Mouse (Mus musculus) liver, postnatal 0 days (tissue): ENCODE results near the gene Asb7. TPM values are rescaled to one million over a fixed set of nuclear protein-coding genes. Genes with fewer than 3 reads are reported as not detected.

Experiments used
- ATAC-seq: fragments of 200-750 bp; cut with Nextera tagmentation; 2 replicates; pipeline ENCODE4 v1.8.0; 2017; ENCODE audit warnings: mild to moderate bottlenecking, moderate library complexity
- DNase-seq: peaks from one replicate; pipeline ENCODE4 v3.0.0-alpha.2; 2016
- H3K27ac ChIP-seq: fragments of 300-500 bp; sonication (generic); 2 replicates; pipeline ENCODE4 v1.5.1; 2014; ENCODE audit warnings: antibody characterized with exemption, moderate library complexity, mild to moderate bottlenecking, low read depth
- H3K27me3 ChIP-seq: fragments of 300-500 bp; sonication (generic); 2 replicates; pipeline ENCODE4 v1.6.1; 2014; ENCODE audit warnings: low read length, control low read depth, mixed read lengths; ENCODE audit not compliant: insufficient read depth
- H3K36me3 ChIP-seq: fragments of 300-500 bp; sonication (generic); replicated peaks from 2 replicates; pipeline ENCODE4 v1.6.1; 2014; ENCODE audit warnings: mild to moderate bottlenecking, control low read depth, low read length, moderate library complexity, mixed read lengths; ENCODE audit not compliant: insufficient read depth
- H3K4me1 ChIP-seq: fragments of 300-500 bp; sonication (generic); 2 replicates; pipeline ENCODE4 v1.6.1; 2014; ENCODE audit warnings: antibody characterized with exemption, mild to moderate bottlenecking, control low read depth; ENCODE audit not compliant: insufficient read depth
- H3K4me2 ChIP-seq: fragments of 300-500 bp; sonication (generic); 2 replicates; pipeline ENCODE4 v1.6.1; 2014; ENCODE audit warnings: low read depth, mild to moderate bottlenecking, low read length, moderate library complexity, mixed read lengths
- H3K4me3 ChIP-seq: fragments of 300-500 bp; sonication (generic); 2 replicates; pipeline ENCODE4 v1.5.1; 2014; ENCODE audit warnings: low read depth, low read length
- H3K9ac ChIP-seq: fragments of 300-500 bp; sonication (generic); replicated peaks from 2 replicates; pipeline ENCODE4 v1.6.1; 2014; ENCODE audit warnings: mild to moderate bottlenecking, moderate library complexity
- H3K9me3 ChIP-seq: fragments of 300-500 bp; sonication (generic); 2 replicates; pipeline ENCODE4 v1.6.1; 2016; ENCODE audit warnings: mild to moderate bottlenecking, control low read depth, low read length, mixed read lengths
- CTCF ChIP-seq: sonication (generic); IDR thresholded peaks from 2 replicates; pipeline ENCODE4 v1.5.1; 2016; ENCODE audit warnings: antibody characterized with exemption, low read depth
- EP300 ChIP-seq: IDR thresholded peaks from 2 replicates; pipeline ENCODE4 v1.6.1; 2016; ENCODE audit warnings: antibody characterized with exemption, low read depth, mild to moderate bottlenecking
- WGBS: fragments of 180-500 bp; shearing (Covaris S2); extraction: QIAGEN DNeasy Blood & Tissue Kit; methylation state at CpG from one replicate; pipeline ENCODE4 v1.1.7; 2014; ENCODE audit not compliant: insufficient replicate concordance; 5-methylcytosine and 5-hydroxymethylcytosine counted together
- polyA plus RNA-seq: library from polyadenylated mRNA; unstranded; fragments of >200 nt; fragmentation: Nextera tagmentation; extraction: Ambion mirVana; gene quantifications from 2 replicates; pipeline ENCODE4 v1.2.1, GENCODE M21; 2015

Gene Asb7
- polyA plus RNA-seq, 1 experiment from 2014 or later: 3.5 TPM

DNA sequence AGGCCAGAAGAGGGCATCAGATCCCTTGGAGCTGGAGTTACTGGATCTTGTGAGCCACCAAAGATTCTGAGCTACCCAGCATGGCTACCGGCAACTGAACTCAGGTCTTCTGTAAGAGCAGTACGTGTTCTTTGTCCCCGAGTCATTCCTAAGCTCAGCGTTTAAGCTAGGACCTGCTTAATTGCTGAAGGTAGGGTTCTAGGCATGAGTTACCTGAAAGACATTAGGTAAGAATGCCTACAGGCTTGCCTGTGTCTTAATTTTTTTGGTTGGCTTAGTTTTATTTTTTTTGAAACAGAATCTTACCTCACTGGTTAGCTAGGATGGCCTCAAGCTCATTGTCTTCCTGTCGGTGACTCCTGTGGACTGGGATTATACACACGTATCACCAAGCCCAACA is 38.7 kb upstream of the Asb7 start:
- TF ChIP-seq CTCF (no peak), EP300 (no peak)

DNA sequence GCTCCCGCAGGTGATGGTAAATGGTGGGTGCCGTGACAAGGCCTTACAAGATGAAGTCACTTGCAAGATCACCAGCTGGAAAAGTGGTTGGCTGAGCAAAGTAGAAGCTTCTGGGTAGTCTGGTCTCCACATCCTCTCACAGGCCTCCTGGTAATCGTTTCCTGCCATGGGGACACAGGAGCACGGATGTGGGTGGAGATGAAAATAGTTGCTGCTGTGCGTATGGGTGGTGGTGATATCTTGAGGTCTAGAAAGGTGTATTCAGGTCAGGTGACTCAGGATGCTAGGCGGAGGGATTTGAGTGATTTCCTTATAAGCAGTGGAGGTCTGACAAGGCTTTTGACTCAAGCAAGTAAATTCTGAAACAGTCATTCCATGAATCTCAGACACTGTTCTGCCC is 35.6 kb upstream of the Asb7 start:
- no peak for DNase-seq
- no peak overlapping the region for H3K4me2 ChIP-seq
- H3K36me3 ChIP-seq: no peaks in the 10 kb centered on the region
- WGBS: 75% methylated on average over 6 of the region's 6 CpGs
- H3K9ac ChIP-seq: no peak overlapping the region
- no peak for ATAC-seq
- H3K27me3 ChIP-seq: no peaks in the 10 kb centered on the region
- no peaks in the 10 kb centered on the region for H3K9me3 ChIP-seq
- H3K4me3 ChIP-seq: no peak overlapping the region
- TF ChIP-seq CTCF (no peak), EP300 (no peak)
- H3K4me1 ChIP-seq: no peaks in the 10 kb centered on the region
- no peak overlapping the region for H3K27ac ChIP-seq

More for the DNA sequence above, 38.7 kb upstream of the Asb7 start:
- Histone ChIP-seq H3K4me3 (no peak overlapping the region), H3K36me3 (no peaks in the 10 kb centered on the region), H3K9me3 (no peaks in the 10 kb centered on the region), H3K27ac (no peak overlapping the region), H3K4me1 (no peaks in the 10 kb centered on the region), H3K4me2 (no peak overlapping the region), H3K9ac (no peak overlapping the region), H3K27me3 (no peaks in the 10 kb centered on the region)
- no peak for ATAC-seq
- no peak for DNase-seq
- WGBS: 89% methylated on average over 6 of the region's 6 CpGs

DNA sequence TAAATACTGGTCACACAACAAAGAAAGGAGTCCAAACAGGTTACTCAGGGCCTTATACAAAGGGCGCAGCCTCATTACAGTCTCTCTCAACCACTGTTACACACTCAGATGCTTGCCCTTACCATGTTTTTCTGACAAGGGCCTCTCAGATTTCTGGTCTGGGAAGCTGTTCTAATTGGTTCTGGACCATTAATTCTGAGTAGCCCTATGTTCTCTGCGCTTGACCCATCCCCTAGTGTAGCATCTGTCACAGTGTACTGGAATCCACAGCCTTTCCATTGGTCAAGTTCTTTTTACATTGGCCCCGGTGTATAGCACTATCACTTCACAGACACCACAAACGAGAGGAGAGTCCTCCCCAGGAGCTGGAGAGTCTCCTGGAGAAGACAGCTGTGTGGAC is 35.1 kb upstream of the Asb7 start:
- H3K9me3 ChIP-seq: no peaks in the 10 kb centered on the region
- H3K4me2 ChIP-seq: no peak overlapping the region
- no peak for DNase-seq
- no peak overlapping the region for H3K9ac ChIP-seq
- H3K4me3 ChIP-seq: no peak overlapping the region
- ATAC-seq: no peak
- H3K36me3 ChIP-seq: no peaks in the 10 kb centered on the region
- H3K27ac ChIP-seq: no peak overlapping the region
- TF ChIP-seq CTCF (no peak), EP300 (no peak)
- no peaks in the 10 kb centered on the region for H3K27me3 ChIP-seq
- no peaks in the 10 kb centered on the region for H3K4me1 ChIP-seq
- 84% methylated on average over 4 of the region's 4 CpGs for WGBS

DNA sequence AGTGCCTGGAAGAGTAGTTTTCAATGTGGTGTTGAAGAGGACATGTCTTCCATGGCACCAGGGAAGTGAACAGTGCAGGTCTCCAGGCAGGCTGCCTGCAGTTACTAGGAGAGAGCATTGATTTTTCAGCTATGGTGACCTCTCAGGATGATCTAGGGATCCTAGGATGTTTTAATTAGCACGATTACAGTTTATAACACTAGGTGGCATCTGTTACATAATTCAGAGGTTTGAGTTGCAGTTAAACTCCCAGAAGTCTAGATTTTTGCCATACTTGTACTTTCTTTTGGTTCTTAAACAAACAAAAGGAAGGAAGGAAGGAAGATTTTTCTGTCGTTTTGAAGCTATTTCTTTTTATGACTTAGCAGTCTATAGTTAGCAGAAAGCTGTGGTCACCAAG is 21.8 kb upstream of the Asb7 start:
- ATAC-seq: no peak
- WGBS: 37% methylated on average over 2 of the region's 2 CpGs
- DNase-seq: no peak
- H3K4me1 ChIP-seq: no peaks in the 10 kb centered on the region
- no peak overlapping the region for H3K9ac ChIP-seq
- H3K4me3 ChIP-seq: no peak overlapping the region
- H3K9me3 ChIP-seq: no peaks in the 10 kb centered on the region
- H3K27ac ChIP-seq: no peak overlapping the region
- H3K4me2 ChIP-seq: no peak overlapping the region
- H3K36me3 ChIP-seq: peaks cover 24% of the 10 kb centered on the region
- no peaks in the 10 kb centered on the region for H3K27me3 ChIP-seq
- TF ChIP-seq CTCF: peak; percentile 33
- TF ChIP-seq EP300: no peak

DNA sequence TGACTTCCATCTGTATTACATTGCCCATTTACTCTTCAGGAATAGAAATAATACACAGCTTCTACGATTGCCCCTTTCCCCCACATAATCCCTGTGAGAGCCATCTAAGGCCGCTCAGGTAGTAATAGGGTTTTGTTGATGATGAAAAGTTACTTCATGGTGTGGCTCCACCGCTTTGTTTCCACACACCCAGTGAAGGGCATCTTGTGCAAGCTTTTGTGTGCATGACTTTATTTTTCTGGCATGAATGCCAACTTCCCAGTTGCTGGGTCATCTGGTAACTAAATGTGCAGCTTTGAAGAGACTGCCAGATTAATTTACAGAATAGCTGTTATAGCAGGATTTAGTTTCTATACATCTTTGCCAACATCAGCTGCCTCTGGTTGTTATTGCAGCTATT is 15.2 kb upstream of the Asb7 start:
- ATAC-seq (peak; percentile 50), DNase-seq (peak; percentile 23)
- Histone ChIP-seq H3K27ac (no peak overlapping the region), H3K27me3 (no peaks in the 10 kb centered on the region), H3K36me3 (peaks cover 10% of the 10 kb centered on the region), H3K4me3 (no peak overlapping the region), H3K9me3 (no peaks in the 10 kb centered on the region), H3K4me2 (no peak overlapping the region), H3K4me1 (no peaks in the 10 kb centered on the region), H3K9ac (no peak overlapping the region)
- WGBS: 74% methylated on average over 3 of the region's 3 CpGs
- TF ChIP-seq EP300: no peak
- no peak for TF ChIP-seq CTCF

GRCm38 (mm10) chr7:66702721-66703120 is 13.3 kb upstream of the Asb7 start:
- Histone ChIP-seq H3K4me1 (no peaks in the 10 kb centered on the region), H3K4me3 (no peak overlapping the region), H3K9me3 (no peaks in the 10 kb centered on the region), H3K27me3 (no peaks in the 10 kb centered on the region), H3K27ac (no peak overlapping the region), H3K4me2 (no peak overlapping the region), H3K36me3 (no peaks in the 10 kb centered on the region), H3K9ac (no peak overlapping the region)
- DNase-seq (no peak), ATAC-seq (no peak)
- TF ChIP-seq EP300 (no peak), CTCF (no peak)
- 77% methylated on average over 7 of the region's 7 CpGs for WGBS

- 37% methylated on average over 7 of the region's 7 CpGs for WGBS
- Histone ChIP-seq H3K27me3 (no peaks in the 10 kb centered on the region), H3K27ac (no peak overlapping the region), H3K36me3 (no peaks in the 10 kb centered on the region), H3K4me2 (no peak overlapping the region), H3K9me3 (no peaks in the 10 kb centered on the region), H3K4me1 (peaks cover 3% of the 10 kb centered on the region), H3K4me3 (no peak overlapping the region), H3K9ac (no peak overlapping the region)
- no peak for TF ChIP-seq CTCF
- TF ChIP-seq EP300: no peak
- no peak for DNase-seq
- no peak for ATAC-seq
Measured at GRCm38 (mm10) chr7:66694467-66694866, 5.1 kb upstream of the Asb7 start.
